Mouse (Mus musculus) spleen, postnatal 4 days (tissue): ENCODE data around the gene Map4k4.

Experiments used
- DNase-seq, 2 experiments: peaks; one replicate each; pipeline ENCODE4 v3.0.0; 2022; ENCODE audit warnings: low spot score in 2 of 2

Gene Map4k4

GRCm38 (mm10) chr1:39962840-39963239 lies 62.1 kb downstream of the Map4k4 start:
- no peak for DNase-seq

GRCm38 (mm10) chr1:39963821-39964220 lies 63.1 kb downstream of the Map4k4 start:
- DNase-seq: no peak

GRCm38 (mm10) chr1:39964427-39964826 lies 63.7 kb downstream of the Map4k4 start:
- DNase-seq: no peak

GRCm38 (mm10) chr1:39965461-39965860 lies 64.7 kb downstream of the Map4k4 start:
- no peak for DNase-seq

GRCm38 (mm10) chr1:39968999-39969398 lies 68.3 kb downstream of the Map4k4 start:
- no peak for DNase-seq

- DNase-seq: no peak
Observed at GRCm38 (mm10) chr1:39969771-39970406, 69.2 kb downstream of the Map4k4 start.

GRCm38 (mm10) chr1:39972411-39972810 lies 71.7 kb downstream of the Map4k4 start:
- no peak for DNase-seq

GRCm38 (mm10) chr1:39973911-39974310 lies 73.2 kb downstream of the Map4k4 start:
- DNase-seq: no peak

- DNase-seq: no peak
Observed at GRCm38 (mm10) chr1:39975005-39975404, 74.3 kb downstream of the Map4k4 start.

- DNase-seq: no peak
Observed at GRCm38 (mm10) chr1:39976107-39976506, 75.4 kb downstream of the Map4k4 start.

GRCm38 (mm10) chr1:39976847-39977744 lies 76.4 kb downstream of the Map4k4 start:
- no peak for DNase-seq

GRCm38 (mm10) chr1:39978781-39979486 lies 78.2 kb downstream of the Map4k4 start:
- DNase-seq: no peak

GRCm38 (mm10) chr1:39980314-39981290 lies 79.9 kb downstream of the Map4k4 start:
- no peak for DNase-seq

- no peak for DNase-seq
Observed at GRCm38 (mm10) chr1:39981970-39982369, 81.3 kb downstream of the Map4k4 start.

GRCm38 (mm10) chr1:39982727-39983487 lies 82.2 kb downstream of the Map4k4 start:
- no peak for DNase-seq

GRCm38 (mm10) chr1:39984331-39984730 lies 83.6 kb downstream of the Map4k4 start:
- no peak for DNase-seq

GRCm38 (mm10) chr1:39986820-39987219 lies 86.1 kb downstream of the Map4k4 start:
- no peak for DNase-seq

GRCm38 (mm10) chr1:39988841-39989240 lies 88.1 kb downstream of the Map4k4 start:
- no peak for DNase-seq

- no peak for DNase-seq
Observed at GRCm38 (mm10) chr1:39990041-39990440, 89.3 kb downstream of the Map4k4 start.

GRCm38 (mm10) chr1:39993921-39994320 lies 93.2 kb downstream of the Map4k4 start:
- DNase-seq: no peak
